Mouse (Mus musculus) layer of hippocampus, adult 6 months (tissue): ENCODE measurements around the gene Fam120a. TPM values are rescaled to one million over a fixed set of nuclear protein-coding genes. Genes with fewer than 3 reads are reported as not detected.

Experiments used
- long read RNA-seq, 2 experiments: library from polyadenylated mRNA; unstranded; transcript quantifications; one replicate each; pipeline ENCODE4 v2.0.0; 2019 to 2020
- polyA plus RNA-seq: library from polyadenylated mRNA; unstranded; fragments of <200 nt; fragmentation: Nextera tagmentation; gene quantifications from 2 replicates; pipeline ENCODE4 v1.2.3, GENCODE M21; 2021

Fam120a gene
- 21.0 and 25.1 TPM in 2 replicates for polyA plus RNA-seq
- long read RNA-seq, experiment 1, full-length matches to known transcripts, result 3 of 50 reads
- long read RNA-seq, experiment 1, partial matches to known transcripts, result 14 of 50 reads
- long read RNA-seq, experiment 1, other reads (novel, unspliced or antisense), result 33 of 50 reads
- long read RNA-seq, experiment 2, full-length matches to known transcripts, result 18 of 87 reads
- long read RNA-seq, experiment 2, partial matches to known transcripts, result 60 of 87 reads
- long read RNA-seq, experiment 2, other reads (novel, unspliced or antisense), result 9 of 87 reads

GRCm38 (mm10) chr13:48967956-48968749 is at the start of gene Fam120a:
TSS of gene Fam120a (minus strand) at chr13:48968017.

GRCm38 (mm10) chr13:48870771-48871731 is 96.8 kb downstream of the Fam120a start, which contains the start of gene Phf2:
TSS of gene Phf2 (minus strand) at chr13:48871119.

Other genes with a start within 250 kb of the Fam120a start
- gene Phf2, start 96.9 kb downstream of the Fam120a start, polyA plus RNA-seq, result 1.5 and 1.6 TPM in 2 replicates
- gene Wnk2, start 180.0 kb upstream of the Fam120a start, polyA plus RNA-seq, result 7.6 and 9.5 TPM in 2 replicates
- gene Ninj1, start 219.5 kb upstream of the Fam120a start, polyA plus RNA-seq, result 68.6 and 68.9 TPM in 2 replicates
- gene Card19, start 248.0 kb upstream of the Fam120a start, polyA plus RNA-seq, result 29.1 and 30.3 TPM in 2 replicates